Mouse (Mus musculus) thymus, postnatal 14 days (tissue): ENCODE measurements around the gene Trp53tg5.
A peak's percentile ranks its signal among the peaks of the same experiment; 100 is the strongest.

Source experiments
- DNase-seq: peaks from one replicate; pipeline ENCODE4 v3.0.0; 2021

Gene Trp53tg5

DNA sequence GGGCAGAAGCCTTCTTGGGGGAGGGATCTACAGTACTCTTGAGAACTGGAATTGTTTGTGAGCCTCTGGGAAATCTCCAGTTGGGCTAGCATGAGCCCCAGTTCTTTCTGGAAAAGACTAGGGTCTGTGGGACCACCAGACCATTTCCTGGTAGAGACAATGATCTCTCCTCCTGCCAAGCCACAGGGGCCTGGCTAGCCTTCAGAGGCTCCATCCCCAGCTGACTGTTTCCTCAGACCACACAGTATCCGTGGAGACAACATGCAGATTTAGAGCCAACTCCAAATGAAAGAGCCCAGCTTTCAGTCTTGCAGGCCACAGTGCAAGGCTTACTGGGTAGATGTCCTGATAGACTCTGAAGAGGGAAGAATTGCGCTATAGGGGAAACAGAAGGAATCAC lies 20.6 kb upstream of the Trp53tg5 start:
- no peak for DNase-seq

DNA sequence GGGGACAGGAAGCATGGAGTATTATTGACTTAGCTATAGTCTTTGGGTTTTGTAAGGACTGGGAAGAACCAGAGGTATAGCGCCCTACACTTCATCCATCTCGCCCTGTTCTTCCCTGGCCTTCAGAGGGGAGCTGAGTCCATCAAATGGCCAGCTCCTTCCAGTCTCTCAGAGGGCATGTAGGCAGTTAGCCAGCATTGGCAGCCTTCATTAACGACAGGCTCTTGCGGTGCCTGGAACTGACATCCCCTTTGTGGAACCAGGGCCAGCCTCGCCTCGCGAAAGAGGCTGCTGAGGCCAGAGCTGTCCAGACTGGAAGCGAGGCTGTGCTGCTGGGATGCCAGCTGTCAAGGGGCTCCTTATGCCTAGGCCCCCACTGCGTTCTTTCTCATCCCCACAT lies 14.3 kb upstream of the Trp53tg5 start:
- DNase-seq: no peak

DNA sequence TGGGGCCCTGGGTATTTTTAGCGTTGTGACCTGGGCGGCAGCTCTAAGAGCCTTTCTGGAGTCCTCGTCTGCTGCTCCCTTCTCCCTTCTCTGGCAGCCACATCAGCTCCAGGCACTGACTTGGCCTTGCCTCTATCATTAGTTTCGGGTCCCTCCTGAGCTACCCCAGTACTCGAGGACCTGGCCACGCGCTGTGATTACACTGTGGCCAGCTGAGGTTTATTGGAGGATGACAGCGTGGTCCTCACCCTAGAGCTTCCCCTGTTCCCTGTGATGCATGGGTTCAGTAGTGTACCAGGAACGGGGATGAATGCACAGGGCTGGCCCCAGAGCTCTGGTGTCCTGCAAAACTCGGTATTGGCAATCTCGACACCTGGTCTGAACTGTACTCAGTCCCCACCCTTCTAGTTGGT lies 13.6 kb upstream of the Trp53tg5 start:
- no peak for DNase-seq

DNA sequence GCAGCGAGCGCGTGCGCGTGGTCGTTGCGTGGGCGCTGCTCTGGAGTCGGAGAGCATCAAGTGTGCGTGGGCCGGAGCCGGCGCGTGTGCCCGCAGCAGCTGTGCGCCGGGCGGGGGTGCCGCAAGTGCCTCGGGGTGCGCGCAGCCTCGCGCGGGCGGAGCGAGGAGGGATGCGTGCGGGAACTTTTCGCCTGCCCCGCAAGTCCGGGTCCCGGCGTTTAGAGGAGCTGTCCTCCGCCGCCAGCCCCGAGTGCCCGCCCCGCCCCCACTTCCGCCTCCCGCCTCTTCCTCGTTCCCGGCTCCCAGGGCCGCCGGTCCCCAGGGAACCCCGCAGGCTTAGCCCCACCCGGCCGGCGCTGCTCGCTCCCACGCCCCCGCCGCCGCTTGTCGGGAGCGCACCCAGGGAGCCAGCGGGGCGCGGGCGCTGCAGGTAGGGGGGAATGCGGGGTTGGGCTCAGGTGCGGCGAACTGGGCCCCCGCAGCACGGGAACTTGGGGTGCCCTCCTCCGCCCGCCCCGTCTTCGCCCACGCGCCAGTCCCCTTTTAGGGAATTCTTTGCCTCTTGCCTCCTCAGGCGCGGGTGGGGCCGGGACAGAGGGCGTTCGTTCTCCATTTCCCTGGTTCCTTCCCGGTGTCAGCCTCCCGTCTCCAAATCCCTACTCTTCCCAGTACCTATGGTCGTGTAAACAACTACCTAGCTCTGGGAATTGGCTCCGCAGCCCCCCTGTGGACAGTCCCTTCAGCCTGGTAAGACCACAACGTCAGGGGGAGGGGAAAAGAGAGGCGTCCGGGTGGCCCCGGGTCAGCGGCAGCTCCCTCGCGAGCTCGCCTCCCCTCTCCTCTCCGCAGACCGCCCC lies 13.0 kb upstream of the Trp53tg5 start:
- DNase-seq: peak; percentile 13

DNA sequence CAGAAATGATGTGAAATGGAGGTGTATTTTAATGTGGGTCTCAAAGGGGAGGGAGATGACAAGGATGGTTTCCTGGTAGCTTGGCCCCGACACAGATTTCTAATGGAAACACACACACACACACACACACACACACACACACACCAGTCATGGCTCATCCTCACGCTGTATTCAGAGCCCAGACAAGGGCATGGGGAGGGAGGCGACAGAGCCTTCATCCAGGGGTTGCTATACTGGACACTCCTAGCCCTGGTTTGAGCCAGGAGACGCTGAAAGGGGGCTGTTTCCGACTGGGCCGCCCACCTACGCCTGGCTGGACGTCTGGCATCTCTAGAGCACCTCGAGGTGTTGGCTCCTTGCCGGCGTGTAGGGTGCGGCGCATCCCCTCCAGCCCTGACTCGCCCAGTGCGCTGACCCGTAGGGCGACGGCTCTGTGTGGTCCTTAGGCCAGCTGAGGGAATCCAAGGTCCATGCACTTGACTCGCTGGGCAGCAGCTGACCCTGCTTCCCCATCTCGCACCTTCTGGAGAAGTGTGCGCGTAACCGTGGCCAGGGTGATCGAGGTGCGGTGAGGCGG lies 12.2 kb upstream of the Trp53tg5 start, which contains the start of gene Dbndd2:
Gene Dbndd2, plus strand, starts transcription at position 426 of the 577 bp plus-strand sequence.
- no peak for DNase-seq

DNA sequence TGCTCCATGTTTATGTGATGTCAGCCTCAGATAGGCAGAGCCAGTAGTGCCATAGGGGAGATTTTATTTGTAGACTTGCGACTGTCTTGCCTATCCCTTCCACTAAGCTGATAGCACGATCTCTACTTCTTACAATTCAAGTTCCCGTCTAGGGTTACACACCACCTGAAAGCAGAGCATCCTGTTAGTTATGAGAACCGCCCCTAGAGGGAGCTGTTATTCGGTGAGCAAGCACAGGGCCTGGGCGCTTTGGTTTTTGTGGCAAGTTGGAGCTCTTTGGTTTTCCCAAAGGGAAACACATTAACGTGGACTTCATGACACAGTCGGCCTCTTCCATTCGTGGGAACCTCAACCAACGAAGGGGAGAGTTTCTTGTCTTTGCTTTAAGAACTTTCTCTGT lies 3.3 kb downstream of the Trp53tg5 start:
- peak; percentile 65 for DNase-seq

DNA sequence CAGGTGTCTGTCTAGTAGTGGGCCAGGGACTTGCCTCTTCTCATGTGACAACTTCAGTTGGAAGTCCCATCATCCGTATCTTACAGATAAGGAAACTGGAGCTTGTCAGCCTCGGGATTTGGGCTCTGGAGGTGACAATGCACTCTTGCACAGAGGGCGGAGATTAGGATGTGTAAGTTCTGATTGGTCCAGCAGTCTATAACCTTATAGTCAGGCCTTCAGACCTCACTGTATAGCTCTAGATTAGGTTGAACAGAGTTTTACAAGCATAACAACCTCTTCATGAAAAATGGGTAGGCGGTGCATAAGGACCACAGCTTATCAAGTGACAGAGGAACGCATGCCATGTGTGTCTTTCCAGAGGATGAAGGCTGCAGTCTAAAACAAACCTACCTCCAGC lies 6.7 kb downstream of the Trp53tg5 start:
- DNase-seq: no peak

DNA sequence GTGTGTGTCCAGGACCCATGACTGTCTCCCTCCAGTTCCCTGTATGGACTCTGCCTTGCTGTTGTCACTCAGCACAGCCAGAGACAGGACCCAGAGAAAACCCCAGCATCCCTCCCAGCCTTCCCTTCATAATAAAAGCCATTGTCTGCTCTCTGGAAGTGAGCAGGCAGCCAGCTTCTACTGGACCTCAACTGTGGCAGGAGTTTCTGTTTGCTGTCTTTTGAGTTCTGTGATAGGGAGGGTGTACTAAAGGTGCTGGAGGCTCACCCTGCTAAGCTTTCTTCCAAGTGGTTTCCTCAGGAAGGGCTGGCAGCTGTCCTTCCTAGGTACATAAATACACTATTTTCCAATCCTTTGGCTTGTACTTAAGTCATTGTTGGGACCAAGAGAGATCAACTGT lies 8.4 kb downstream of the Trp53tg5 start:
- no peak for DNase-seq

DNA sequence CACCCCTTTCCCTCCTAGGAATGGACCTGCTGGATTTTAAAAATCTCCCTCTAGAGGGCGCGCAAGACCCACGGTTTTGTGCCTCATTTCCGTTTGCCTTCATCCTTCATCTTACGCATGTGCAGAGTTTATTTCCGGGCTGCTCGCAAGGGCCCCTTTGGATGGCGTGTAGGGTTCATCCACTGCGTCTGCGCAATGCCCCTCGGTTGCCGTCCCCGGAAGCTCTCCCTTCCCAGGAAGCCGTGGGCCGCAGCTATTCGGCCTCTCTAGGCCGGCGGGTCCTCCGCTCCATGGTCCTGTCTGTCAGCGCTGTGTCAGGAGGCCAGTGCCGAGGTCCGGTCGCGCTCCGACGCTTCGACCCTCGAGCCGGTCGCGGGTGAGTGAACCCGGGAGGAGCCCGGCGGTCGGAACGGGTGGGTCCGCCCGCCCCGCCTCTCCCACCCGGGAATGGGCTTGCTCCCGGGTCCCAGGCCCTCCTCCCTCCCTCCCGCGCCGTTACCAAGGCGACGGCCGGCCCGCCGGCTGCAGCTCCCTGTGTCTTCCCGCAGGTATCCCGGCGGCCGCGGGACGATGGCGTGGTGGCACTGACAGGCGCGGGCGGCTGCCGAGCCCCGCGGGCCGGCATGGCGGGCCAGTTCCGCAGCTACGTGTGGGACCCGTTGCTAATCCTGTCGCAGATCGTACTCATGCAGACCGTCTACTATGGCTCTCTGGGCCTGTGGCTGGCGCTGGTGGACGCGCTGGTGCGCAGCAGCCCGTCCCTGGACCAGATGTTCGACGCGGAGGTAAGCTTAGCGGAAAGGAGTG lies 12.6 kb downstream of the Trp53tg5 start, which contains the start of gene Gm20458:
Gene Gm20458, plus strand, starts transcription at position 223 of the 807 bp plus-strand sequence.
- peak; percentile 96 for DNase-seq

DNA sequence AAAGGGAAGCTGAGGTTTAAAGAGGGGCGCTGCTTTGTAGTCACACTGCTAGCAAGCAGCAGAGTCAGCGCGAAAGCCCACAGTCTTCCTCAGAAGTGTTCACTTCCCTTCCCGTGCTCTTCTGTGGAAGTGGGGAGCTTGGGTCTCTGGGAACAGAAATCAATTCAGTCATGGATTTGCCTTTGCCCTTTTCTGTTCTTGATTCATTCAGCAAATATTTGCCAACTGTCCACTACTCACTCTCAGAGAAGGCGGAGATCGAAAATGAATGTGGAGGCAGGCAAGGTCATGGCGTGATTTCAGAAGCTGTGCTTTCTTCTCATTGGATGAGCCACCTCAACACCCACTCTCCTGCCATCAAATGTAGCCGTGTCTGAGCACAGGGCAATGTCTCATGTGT lies 15.0 kb downstream of the Trp53tg5 start:
- no peak for DNase-seq

DNA sequence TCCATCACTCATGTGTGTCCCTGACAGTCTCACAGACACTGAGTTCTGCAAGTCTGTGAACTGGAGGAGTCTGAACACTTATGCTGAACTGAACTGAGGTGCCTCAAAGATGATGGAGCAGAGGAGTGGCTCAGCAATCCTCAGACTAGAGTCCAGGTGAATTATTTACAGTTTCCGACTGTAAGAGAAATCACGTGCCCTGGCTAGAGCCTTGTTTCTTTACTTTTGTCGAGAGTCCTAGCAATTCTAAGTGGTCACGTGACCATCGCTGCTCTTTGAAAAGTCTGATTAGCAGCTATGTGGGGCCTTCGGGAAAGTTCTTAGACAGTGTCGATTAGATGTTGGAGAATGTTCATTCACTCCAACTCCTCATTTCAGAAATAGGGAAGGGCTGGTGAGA lies 15.6 kb downstream of the Trp53tg5 start:
- DNase-seq: no peak

DNA sequence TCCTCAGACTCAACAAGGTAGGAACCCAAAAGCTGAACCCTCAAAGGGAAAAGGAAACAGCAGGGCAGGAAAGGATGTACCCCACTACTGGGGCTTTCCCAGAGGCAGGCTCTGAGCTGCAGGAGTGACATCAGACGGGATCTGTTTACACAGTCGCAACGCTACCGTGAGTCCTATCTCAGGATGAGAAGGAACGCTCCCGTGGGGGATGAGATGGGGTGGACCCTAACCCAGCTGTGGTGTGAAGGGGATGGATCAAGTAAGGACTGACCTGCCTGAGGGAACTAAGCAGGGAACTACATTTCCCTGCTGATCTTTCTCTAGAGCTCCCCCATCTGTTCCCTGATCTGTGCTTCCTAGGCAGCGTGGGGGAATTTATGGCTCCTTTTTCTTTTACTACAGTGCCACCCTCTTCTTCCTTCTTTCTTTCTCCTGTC lies 16.6 kb downstream of the Trp53tg5 start, which contains the start of gene Sys1:
Gene Sys1, plus strand, starts transcription at position 101 of the 437 bp plus-strand sequence.
- DNase-seq: no peak

DNA sequence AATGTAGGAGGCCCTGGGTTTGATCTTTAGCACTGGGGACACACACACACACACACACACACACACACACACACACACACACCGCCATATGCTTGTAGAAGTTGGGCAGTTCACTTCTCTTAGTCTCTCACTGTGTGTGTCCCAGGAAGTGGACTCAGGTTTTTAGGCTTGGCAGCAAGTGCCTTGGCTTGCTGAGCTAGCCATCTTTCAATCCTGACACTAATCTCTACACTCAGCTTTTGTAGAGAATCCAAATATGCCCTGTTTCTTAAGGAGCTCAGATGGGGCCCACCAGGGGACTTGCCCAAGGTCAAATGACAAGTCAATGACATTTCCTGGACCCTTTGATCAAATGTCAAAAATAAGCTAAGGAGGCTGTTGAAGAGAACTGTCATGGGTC lies 17.1 kb downstream of the Trp53tg5 start:
- DNase-seq: no peak

DNA sequence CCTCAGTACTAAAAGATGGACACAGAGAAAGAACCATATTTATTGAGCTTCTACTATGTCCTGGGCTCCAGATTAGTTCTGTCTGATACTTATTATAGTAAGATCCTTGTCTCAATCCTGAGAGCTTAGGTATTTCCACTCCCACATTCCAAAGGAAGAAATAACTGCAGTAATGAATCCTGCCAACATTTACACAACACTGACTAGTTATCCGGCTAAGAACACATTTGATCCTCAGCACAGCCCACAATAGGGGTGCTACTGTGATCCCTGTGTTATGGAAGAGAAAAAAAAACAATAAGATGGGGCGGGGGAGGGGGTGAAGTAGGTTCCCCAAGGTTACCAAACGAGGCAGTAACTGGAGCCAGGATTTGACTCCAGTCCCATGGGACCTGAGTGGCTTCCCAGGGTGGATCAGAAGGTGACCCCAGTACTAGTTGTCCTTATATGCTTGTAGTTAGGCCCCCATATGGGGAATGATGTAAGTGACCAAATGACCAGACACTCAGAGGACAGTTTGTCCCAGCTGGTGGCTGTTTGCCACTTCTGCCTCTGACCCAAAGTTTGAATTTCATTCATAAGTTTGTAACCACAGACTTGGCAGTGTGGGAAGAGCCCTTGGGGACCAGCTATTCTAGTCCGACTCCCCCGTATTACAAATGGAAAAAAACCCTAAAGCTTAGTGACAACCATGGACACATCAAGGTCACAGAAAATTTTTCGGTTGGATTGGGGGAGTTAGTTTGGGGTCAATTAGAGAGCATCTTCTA lies 17.9 kb downstream of the Trp53tg5 start:
- DNase-seq: no peak

DNA sequence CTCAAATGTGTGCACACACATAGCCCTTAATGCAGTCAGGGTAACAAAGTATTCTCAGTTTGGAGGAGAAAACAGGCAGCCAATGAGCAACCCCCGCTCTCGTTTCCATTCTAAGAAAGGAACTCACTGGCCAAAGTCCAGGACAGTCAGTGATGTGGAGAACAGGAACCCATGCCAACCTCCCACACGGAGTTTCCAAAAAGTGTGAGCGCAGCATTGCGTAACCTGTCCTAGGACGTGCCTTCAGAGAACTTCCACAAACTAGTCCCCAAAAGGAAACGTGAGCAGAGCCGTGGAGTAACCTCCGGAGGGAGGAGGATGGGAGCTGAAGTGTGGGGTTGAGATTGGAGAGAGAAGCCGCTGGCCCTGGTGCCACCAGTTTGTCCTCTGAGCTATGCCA lies 18.7 kb downstream of the Trp53tg5 start:
- no peak for DNase-seq

DNA sequence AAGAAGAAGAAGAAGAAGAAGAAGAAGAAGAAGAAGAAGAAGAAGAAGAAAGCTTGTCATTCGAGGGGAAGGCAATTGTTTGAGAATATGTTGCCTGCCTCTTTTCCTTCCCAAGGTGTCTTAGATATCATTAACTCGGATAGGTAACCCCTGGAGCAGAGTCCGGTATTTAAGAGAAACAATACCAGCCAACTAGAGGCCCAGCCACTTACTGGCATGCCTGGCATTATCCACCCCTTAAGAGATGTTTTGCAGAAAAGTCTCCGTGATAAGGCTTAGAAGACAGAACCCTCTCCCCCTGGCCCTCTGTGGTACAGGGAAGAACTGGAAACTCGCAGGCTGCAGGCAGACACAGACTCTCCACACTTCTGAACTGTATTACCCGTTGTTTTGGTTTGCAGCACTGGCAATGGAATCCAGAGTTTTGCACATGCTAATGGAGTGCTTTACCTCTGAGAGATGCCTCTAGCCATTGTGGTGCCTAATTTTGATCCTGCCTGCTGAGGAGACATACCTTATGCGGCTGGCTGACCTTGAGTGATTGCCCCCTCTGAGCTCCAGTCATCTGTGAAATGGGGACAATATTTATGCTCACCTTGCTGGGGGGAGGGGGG lies 19.5 kb downstream of the Trp53tg5 start:
- DNase-seq: no peak

DNA sequence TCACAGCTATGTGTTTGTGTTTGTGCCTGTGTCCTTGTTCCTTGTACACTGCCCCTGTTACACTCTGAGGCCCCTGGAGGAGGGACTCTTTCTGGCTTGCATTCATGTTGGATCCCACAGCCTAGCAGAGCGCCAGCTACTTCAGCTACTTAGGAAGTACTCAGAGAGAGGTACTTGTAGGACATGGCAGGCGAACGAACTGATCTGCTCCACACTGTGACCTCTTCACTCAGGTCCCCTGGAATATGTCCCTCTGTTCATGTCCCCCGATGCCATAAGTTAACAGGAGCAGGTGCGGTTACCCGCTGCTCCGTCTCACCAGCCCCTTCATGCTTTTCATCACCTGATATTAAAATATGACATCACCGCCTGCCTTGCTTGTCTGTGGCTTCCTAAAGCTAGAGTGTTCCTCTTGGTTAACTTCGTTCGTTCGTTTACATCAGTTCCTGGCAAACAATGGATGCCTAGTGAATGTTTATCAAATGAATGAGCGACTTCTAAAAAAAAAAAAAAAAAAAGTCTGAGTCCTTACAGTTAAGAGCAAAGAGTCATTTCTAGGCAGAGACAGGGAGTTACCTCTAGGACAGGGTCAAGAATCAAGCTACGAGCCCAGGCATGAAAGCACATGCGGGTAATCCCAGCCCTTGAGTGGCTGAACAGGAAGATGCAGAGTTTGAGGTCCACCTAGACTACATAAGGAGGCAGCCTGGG lies 20.3 kb downstream of the Trp53tg5 start:
- no peak for DNase-seq

DNA sequence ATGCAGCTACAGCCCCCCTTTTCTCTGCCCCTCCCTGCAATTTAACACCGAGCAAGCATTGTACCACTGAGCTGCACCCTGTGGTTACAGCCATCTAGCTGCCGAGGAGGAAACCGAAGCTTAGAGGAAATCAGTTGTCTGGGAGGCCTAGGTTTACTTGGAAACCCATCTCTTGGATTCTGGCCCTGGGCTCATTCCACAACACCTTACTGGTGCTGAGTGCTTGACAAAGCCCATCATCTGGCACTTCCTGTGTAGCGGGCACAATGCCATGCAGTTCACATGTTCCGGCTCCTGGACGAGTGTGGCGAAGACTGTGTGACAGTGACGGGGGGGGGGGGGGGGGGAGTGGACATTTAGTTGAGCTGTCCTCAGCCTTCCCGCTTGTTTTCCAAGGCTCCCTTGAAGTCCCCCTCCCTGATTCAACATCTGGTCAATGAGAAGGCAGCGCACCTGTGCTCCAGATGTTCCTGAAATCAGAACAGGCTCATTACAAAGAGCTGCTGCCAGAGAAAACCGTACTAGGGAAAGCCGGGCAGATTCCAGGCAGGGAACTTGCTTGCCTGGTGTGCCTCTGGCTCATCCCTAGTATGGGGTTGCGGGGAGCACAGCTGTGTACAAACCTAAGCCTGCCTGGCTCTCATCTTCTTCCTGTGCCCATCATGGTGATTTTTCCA lies 21.4 kb downstream of the Trp53tg5 start:
- no peak for DNase-seq

DNA sequence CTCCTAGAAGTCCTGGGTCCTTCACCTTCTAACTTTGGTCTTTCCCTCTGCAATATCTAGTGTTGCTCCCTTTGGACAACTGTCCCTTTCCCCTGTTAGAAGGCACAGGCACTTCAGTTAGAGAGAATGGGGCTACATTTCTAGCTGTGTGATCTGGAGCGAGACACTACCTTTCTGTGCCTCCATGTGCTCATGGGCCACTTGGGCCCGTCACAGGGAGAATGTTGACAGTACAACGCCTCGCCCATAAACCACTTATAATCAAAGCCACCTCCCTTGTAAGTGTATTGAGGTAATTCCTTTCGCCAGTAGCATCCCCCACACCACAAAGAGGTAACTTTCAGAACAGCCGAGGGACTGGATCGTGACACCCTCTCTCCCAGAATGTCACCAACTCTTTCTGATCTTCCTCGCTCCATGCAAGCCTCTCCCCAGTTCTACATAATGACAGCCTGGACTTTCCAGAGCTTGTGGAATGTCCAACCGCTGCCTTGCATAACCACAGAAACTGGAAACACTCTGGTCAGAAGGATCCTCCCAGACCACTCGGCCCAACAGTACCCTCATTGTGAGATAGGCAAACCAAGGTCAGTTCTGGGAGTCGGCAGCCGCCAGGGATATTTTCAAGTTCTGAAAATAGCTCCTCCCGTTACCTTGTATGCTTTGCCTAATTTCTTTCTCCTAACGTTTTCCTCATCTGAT lies 24.0 kb downstream of the Trp53tg5 start:
- no peak for DNase-seq

DNA sequence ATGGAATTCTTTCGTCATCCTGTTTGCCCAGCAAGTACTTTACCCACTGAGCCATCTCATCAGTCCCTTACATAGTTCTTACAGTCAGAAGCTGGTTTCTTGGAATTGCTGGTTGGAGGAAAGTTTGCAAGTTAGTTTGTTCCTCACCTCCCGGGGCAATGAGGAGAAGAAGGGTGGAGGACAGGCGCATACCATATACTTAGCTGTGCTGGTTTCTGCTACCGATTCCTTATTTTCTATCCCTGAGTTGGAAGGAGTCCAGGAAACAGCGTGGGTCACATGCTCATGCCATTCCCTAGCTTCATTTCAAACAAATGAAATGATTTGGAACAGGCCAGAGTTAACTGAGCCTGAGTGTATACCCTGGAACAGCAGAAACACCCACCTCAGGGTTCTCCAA lies 24.6 kb downstream of the Trp53tg5 start:
- DNase-seq: no peak
